Mouse (Mus musculus): ENCODE measurements around the gene Pdhb. TPM values are rescaled to one million over a fixed set of nuclear protein-coding genes. Genes with fewer than 3 reads are reported as not detected.
"Not testable (repeated sequence)": the region's sequence is repeated elsewhere in the genome, so short reads cannot be mapped to it uniquely, and the experiment has no call there.

Gene Pdhb
- polyA plus RNA-seq, 1 experiment from 2014 or later = 176 TPM

- ATAC-seq (ENCODE audit: insufficient read depth, low FRiP score, low read depth) = no peak
- Histone ChIP-seq H3K36me3 (0 out of 2 replicates have a peak, but pooled peaks cover 19% of the 10 kb centered on the region), H3K27me3 (replicated peaks) (no peaks in the 10 kb centered on the region), H3K9me3 (no peaks in the 10 kb centered on the region), H3K4me3 (replicated peaks) (no peak overlapping the region), H3K4me2 (no peak overlapping the region), H3K4me1 (no peaks in the 10 kb centered on the region), H3K27ac (no peak overlapping the region), H3K9ac (no peak overlapping the region)
- 82% methylated on average over 8 of the region's 8 CpGs for WGBS
Measured at GRCm38 (mm10) chr14:8148842-8149241, 24.0 kb downstream of the Pdhb start.

DNA sequence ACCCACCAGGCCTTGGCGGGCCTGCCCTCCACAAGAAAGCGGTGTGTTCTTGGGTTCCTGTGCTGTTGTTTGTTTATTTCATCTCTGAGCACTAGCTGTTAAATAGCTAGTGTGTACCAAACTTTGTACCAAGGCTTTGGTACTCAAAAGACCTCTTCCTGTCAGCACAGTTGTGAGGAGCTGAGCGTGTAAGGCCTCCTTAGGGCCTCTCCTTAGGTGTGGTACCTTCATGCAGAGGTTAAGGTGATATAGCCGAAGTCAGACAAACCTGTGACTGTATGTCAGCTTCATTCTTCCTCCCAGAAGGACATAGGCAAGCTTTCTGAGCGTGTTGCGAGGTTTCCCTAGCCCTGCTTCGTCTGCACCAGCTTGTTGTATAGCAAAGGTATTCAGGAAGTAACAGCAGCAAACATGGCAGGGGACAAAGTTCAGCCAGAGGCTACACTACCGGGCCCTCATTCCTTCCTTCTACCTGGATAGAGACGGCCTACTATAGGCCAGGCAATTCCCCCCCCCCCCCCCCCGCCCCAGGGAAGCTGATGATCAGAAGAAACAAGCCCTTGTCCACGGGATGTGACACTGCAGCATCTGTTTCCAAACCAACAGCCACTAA, 26.1 kb downstream of the Pdhb start:
- Histone ChIP-seq H3K27ac (peak overlapping the region; percentile 35; the same call in 1 of the 2 replicates), H3K9me3 (no peaks in the 10 kb centered on the region), H3K36me3 (peaks cover 25% of the 10 kb centered on the region; the same call in 1 of the 2 replicates), H3K27me3 (replicated peaks) (no peaks in the 10 kb centered on the region), H3K9ac (no peak overlapping the region), H3K4me1 (no peaks in the 10 kb centered on the region), H3K4me2 (no peak overlapping the region), H3K4me3 (replicated peaks) (no peak overlapping the region)
- 71% methylated on average over 11 of the region's 11 CpGs for WGBS
- peak; percentile 70 for ATAC-seq (ENCODE audit: insufficient read depth, low FRiP score, low read depth)

- ATAC-seq (ENCODE audit: insufficient read depth, low FRiP score, low read depth) = no peak
- peak overlapping the region; percentile 35; the same call in 1 of the 2 replicates for H3K27ac ChIP-seq
- H3K36me3 ChIP-seq = peaks cover 20% of the 10 kb centered on the region
- H3K4me3 ChIP-seq (replicated peaks) = no peak overlapping the region
- no peaks in the 10 kb centered on the region for H3K4me1 ChIP-seq
- no peak overlapping the region for H3K4me2 ChIP-seq
- WGBS = 85% methylated on average over 13 of the region's 13 CpGs
- H3K9me3 ChIP-seq = no peaks in the 10 kb centered on the region
- H3K9ac ChIP-seq = no peak overlapping the region
- no peaks in the 10 kb centered on the region for H3K27me3 ChIP-seq (replicated peaks)
Measured at GRCm38 (mm10) chr14:8145594-8146558, 26.9 kb downstream of the Pdhb start.

GRCm38 (mm10) chr14:8141131-8141530, 31.7 kb downstream of the Pdhb start:
- H3K4me1 ChIP-seq = no peaks in the 10 kb centered on the region
- no peak overlapping the region for H3K4me2 ChIP-seq
- H3K36me3 ChIP-seq = peaks cover 20% of the 10 kb centered on the region
- no peaks in the 10 kb centered on the region for H3K27me3 ChIP-seq (replicated peaks)
- WGBS = 80% methylated on average over 2 of the region's 2 CpGs
- no peak for ATAC-seq (ENCODE audit: insufficient read depth, low FRiP score, low read depth)
- H3K4me3 ChIP-seq (replicated peaks) = no peak overlapping the region
- no peak overlapping the region for H3K9ac ChIP-seq
- no peak overlapping the region for H3K27ac ChIP-seq
- no peaks in the 10 kb centered on the region for H3K9me3 ChIP-seq

GRCm38 (mm10) chr14:8139724-8140710, 32.8 kb downstream of the Pdhb start:
- no peaks in the 10 kb centered on the region for H3K27me3 ChIP-seq (replicated peaks)
- no peak for ATAC-seq (ENCODE audit: insufficient read depth, low FRiP score, low read depth)
- H3K4me1 ChIP-seq = no peaks in the 10 kb centered on the region
- H3K27ac ChIP-seq = no peak overlapping the region
- no peak overlapping the region for H3K4me3 ChIP-seq (replicated peaks)
- 80% methylated on average over 23 of the region's 23 CpGs for WGBS
- no peak overlapping the region for H3K9ac ChIP-seq
- no peaks in the 10 kb centered on the region for H3K9me3 ChIP-seq
- H3K4me2 ChIP-seq = no peak overlapping the region
- peaks cover 20% of the 10 kb centered on the region for H3K36me3 ChIP-seq

- no peak overlapping the region for H3K9ac ChIP-seq
- H3K4me3 ChIP-seq (replicated peaks) = no peak overlapping the region
- H3K27ac ChIP-seq = no peak overlapping the region
- no peak overlapping the region for H3K4me2 ChIP-seq
- no peaks in the 10 kb centered on the region for H3K9me3 ChIP-seq
- H3K36me3 ChIP-seq = 0 out of 2 replicates have a peak, but pooled peaks cover 5% of the 10 kb centered on the region
- ATAC-seq (ENCODE audit: insufficient read depth, low FRiP score, low read depth) = no peak; the same call in 1 of the 2 replicates
- 56% methylated on average over 3 of the region's 3 CpGs for WGBS
- no peaks in the 10 kb centered on the region for H3K27me3 ChIP-seq (replicated peaks)
- H3K4me1 ChIP-seq = no peaks in the 10 kb centered on the region
Measured at GRCm38 (mm10) chr14:8135130-8135529, 37.7 kb downstream of the Pdhb start.

DNA sequence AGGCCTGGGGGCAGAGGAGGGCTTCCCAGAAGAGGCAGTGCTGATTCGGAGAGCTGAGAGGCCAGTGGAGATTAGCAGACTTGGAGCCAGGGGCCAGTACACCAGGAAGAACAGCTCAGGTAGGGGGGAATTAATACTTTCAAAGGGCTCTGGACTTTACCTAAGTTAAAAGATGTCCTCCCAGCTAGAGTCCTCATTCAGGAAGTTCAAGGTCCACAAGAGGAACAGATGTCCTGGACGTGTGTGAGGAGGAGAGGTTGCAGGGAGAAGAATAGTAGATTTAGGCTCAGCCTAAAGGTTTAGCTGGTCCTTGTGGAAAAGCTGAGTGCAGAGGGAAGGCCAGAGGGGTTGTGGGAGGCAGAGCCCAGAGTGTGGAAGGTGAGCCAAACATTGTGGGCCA, 38.6 kb downstream of the Pdhb start:
- Histone ChIP-seq H3K27ac (no peak overlapping the region), H3K9me3 (no peaks in the 10 kb centered on the region), H3K4me1 (no peaks in the 10 kb centered on the region), H3K4me2 (no peak overlapping the region), H3K9ac (no peak overlapping the region), H3K36me3 (no peaks in the 10 kb centered on the region), H3K4me3 (replicated peaks) (no peak overlapping the region), H3K27me3 (replicated peaks) (no peaks in the 10 kb centered on the region)
- no peak for ATAC-seq (ENCODE audit: insufficient read depth, low FRiP score, low read depth)
- WGBS = 77% methylated on average over 2 of the region's 2 CpGs

DNA sequence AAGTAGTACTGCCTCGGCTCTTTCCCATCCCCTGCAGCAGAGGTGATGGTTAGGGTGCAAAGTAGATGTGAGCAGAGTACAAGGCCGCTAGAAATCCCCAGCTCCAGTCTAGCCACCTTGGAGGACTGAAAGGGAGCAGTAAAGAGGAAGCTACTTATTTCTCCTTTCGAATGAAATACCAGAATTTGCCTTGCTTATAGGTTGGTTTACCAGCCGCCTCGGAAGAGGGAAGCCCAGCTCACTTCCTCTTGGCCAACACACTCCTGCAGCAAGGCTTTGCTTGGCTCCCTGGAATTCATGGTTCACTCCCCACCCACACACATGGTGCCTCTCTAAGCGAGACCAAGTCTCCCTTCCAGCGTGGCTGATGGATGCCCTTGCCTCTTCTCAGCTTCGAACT, 40.0 kb downstream of the Pdhb start:
- H3K27ac ChIP-seq = no peak overlapping the region
- no peaks in the 10 kb centered on the region for H3K27me3 ChIP-seq (replicated peaks)
- no peak for ATAC-seq (ENCODE audit: insufficient read depth, low FRiP score, low read depth)
- 77% methylated on average over 8 of the region's 8 CpGs for WGBS
- H3K4me2 ChIP-seq = no peak overlapping the region
- H3K9ac ChIP-seq = no peak overlapping the region
- no peaks in the 10 kb centered on the region for H3K4me1 ChIP-seq
- H3K36me3 ChIP-seq = no peaks in the 10 kb centered on the region
- no peaks in the 10 kb centered on the region for H3K9me3 ChIP-seq
- no peak overlapping the region for H3K4me3 ChIP-seq (replicated peaks)

- Histone ChIP-seq H3K9ac (no peak overlapping the region), H3K27ac (no peak overlapping the region), H3K9me3 (no peaks in the 10 kb centered on the region), H3K4me2 (no peak overlapping the region), H3K27me3 (replicated peaks) (no peaks in the 10 kb centered on the region), H3K4me3 (replicated peaks) (no peak overlapping the region), H3K36me3 (no peaks in the 10 kb centered on the region), H3K4me1 (no peaks in the 10 kb centered on the region)
- 62% methylated on average over 5 of the region's 5 CpGs for WGBS
- no peak for ATAC-seq (ENCODE audit: insufficient read depth, low FRiP score, low read depth)
Measured at GRCm38 (mm10) chr14:8127971-8128370, 44.9 kb downstream of the Pdhb start.

DNA sequence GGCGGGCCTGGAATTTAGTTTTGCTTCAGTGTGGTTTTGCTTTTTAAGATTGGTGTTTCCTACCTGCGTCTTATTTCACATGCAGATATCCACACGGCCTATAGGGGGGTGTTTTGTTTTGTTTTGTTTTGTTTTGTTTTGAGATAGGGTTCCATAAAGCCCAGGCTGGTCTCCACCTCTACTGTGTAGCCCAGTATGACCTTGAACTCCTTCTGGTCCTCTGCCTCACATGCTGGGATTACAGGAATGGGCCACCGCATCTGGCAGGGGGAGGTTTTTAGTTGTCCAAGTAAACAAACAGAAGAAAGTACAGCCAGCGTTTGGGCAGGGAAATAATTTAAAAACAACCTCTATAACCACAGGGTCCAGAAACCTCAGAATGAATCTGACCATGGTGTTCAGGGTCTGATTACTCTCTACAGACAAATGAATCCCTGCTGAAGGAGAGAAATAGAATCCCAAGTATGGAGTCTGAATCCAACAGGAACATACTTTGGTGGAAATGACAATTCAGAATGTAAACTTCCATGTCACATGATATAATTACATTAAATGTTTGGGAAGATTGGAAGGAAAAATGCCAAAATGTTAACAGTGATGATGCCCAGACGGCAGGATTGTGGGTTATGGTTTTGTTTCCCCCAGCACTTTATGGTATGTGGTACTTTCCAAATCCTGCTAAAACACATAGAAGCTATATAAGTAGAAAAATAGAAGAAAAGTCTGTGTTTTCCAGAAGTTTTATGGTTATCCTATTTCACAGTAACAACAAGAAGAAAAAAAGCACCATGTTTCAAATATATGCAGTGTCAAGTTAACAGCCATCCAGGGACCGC, 48.6 kb downstream of the Pdhb start:
- no peaks in the 10 kb centered on the region for H3K27me3 ChIP-seq (replicated peaks)
- H3K9me3 ChIP-seq = no peaks in the 10 kb centered on the region
- H3K4me2 ChIP-seq = no peak overlapping the region
- WGBS = 69% methylated on average over 7 of the region's 7 CpGs
- H3K4me3 ChIP-seq (replicated peaks) = no peak overlapping the region
- no peaks in the 10 kb centered on the region for H3K4me1 ChIP-seq
- no peaks in the 10 kb centered on the region for H3K36me3 ChIP-seq
- ATAC-seq (ENCODE audit: insufficient read depth, low FRiP score, low read depth) = no peak
- no peak overlapping the region for H3K9ac ChIP-seq
- no peak overlapping the region for H3K27ac ChIP-seq

GRCm38 (mm10) chr14:8123611-8124010, 49.2 kb downstream of the Pdhb start:
- ATAC-seq (ENCODE audit: insufficient read depth, low FRiP score, low read depth); H3K4me2 ChIP-seq; H3K9ac ChIP-seq; H3K4me3 ChIP-seq (replicated peaks); H3K36me3 ChIP-seq; H3K4me1 ChIP-seq; H3K9me3 ChIP-seq; H3K27ac ChIP-seq; H3K27me3 ChIP-seq (replicated peaks): not testable (repeated sequence)
- WGBS = 91% methylated on average over 10 of the region's 10 CpGs

Data from stomach, embryonic 15.5 days (tissue).